Mouse (Mus musculus) ES-E14 (cell line): ENCODE measurements around the gene Kif19a. TPM values are rescaled to one million over a fixed set of nuclear protein-coding genes. Genes with fewer than 3 reads are reported as not detected.

ENCODE experiments used
- DNase-seq: peaks from one replicate; pipeline ENCODE4 v3.0.0-alpha.2; 2013; ENCODE audit warnings: low read depth, low spot score
- H3K27ac ChIP-seq: 2 replicates; pipeline ENCODE4 v1.5.1; 2012; ENCODE audit warnings: low read depth, mild to moderate bottlenecking, low read length, moderate library complexity, mixed read lengths; ENCODE audit not compliant: poor library complexity, insufficient read depth, severe bottlenecking
- H3K36me3 ChIP-seq: 2 replicates; pipeline ENCODE4 v1.6.1; 2012; ENCODE audit warnings: mild to moderate bottlenecking, low read length, moderate library complexity, mixed read lengths; ENCODE audit not compliant: control insufficient read depth, poor library complexity, insufficient read depth, severe bottlenecking
- H3K4me1 ChIP-seq, 2 experiments: fragments of 150-350 bp in 1 of 2; sonication (generic) in 1 of 2; 2 replicates each; pipeline ENCODE4 v1.6.1; 2012; ENCODE audit warnings: low read length in 2 of 2, mild to moderate bottlenecking in 1 of 2, mixed read lengths in 1 of 2; ENCODE audit not compliant: control insufficient read depth in 2 of 2, insufficient read depth in 2 of 2, poor library complexity in 1 of 2
- H3K4me3 ChIP-seq, 2 experiments: fragments of 150-350 bp in 1 of 2; sonication (generic) in 1 of 2; 2 replicates each; pipeline ENCODE4 v1.5.1; 2012; ENCODE audit warnings: low read length in 2 of 2, low read depth in 1 of 2, mild to moderate bottlenecking in 1 of 2, mixed read lengths in 1 of 2; ENCODE audit not compliant: insufficient read depth in 1 of 2, poor library complexity in 1 of 2, severe bottlenecking in 1 of 2
- H3K9ac ChIP-seq: 2 replicates; pipeline ENCODE4 v1.6.1; 2012; ENCODE audit warnings: low read depth, mild to moderate bottlenecking, low read length, mixed read lengths; ENCODE audit not compliant: poor library complexity, insufficient read depth, severe bottlenecking
- H3K9me3 ChIP-seq: fragments of 150-350 bp; sonication (generic); 2 replicates; pipeline ENCODE4 v1.6.1; 2012; ENCODE audit warnings: low read depth, mild to moderate bottlenecking, low read length; ENCODE audit not compliant: control insufficient read depth, insufficient read depth
- CHD2 ChIP-seq: IDR thresholded peaks from 2 replicates; pipeline ENCODE4 v1.6.1; 2014; ENCODE audit warnings: mild to moderate bottlenecking, low read depth, low read length, inconsistent platforms
- HCFC1 ChIP-seq: IDR thresholded peaks from 2 replicates; pipeline ENCODE4 v1.6.1; 2012; ENCODE audit warnings: low read length, inconsistent platforms, borderline replicate concordance; ENCODE audit not compliant: insufficient read depth
- MAFK ChIP-seq: IDR thresholded peaks from 2 replicates; pipeline ENCODE4 v1.6.1; 2014; ENCODE audit warnings: mild to moderate bottlenecking, low read depth, low read length, inconsistent platforms; ENCODE audit not compliant: insufficient read depth
- ZC3H11A ChIP-seq: IDR thresholded peaks from 2 replicates; pipeline ENCODE4 v1.6.1; 2012; ENCODE audit warnings: low read depth, mild to moderate bottlenecking, inconsistent platforms, low read length, borderline replicate concordance
- ZNF384 ChIP-seq: IDR thresholded peaks from 2 replicates; pipeline ENCODE4 v1.6.1; 2012; ENCODE audit warnings: low read depth, low read length, inconsistent platforms
- in situ Hi-C, 2 experiments: fragments of 600-800 bp; cut with MboI; formaldehyde crosslinking; loops; one replicate each; pipeline ENCODE4 v1.15.1; 2025; ENCODE audit warnings: low sequenced_read_pairs in 2 of 2, inconsistent platforms in 1 of 2; ENCODE audit not compliant: unreplicated experiment in 2 of 2
- total RNA-seq: library from RNA; depleted of rRNA; stranded (reverse); fragments of 300-350 nt; gene quantifications from 2 replicates; pipeline ENCODE4 v1.2.3, GENCODE M21; 2012

Kif19a gene
- total RNA-seq, 1 experiment, result 1.1 TPM

GRCm38 (mm10) chr11:114802540-114803267, 37.5 kb downstream of the Kif19a start:
- H3K9ac ChIP-seq, result no peak overlapping the region
- H3K36me3 ChIP-seq, result no peaks in the 10 kb centered on the region
- DNase-seq, result no peak
- no peaks in the 10 kb centered on the region for H3K9me3 ChIP-seq
- no peak overlapping the region for H3K27ac ChIP-seq
- in situ Hi-C loops, result no loop called here
- H3K4me1 ChIP-seq, result peaks cover 3 to 14% of the 10 kb centered on the region in 2 experiments; a peak in 2 of 4 replicates
- TF ChIP-seq ZC3H11A, result no peak
- TF ChIP-seq MAFK, result no peak
- TF ChIP-seq ZNF384, result no peak
- no peak for TF ChIP-seq CHD2
- H3K4me3 ChIP-seq, result no peak overlapping the region

DNA sequence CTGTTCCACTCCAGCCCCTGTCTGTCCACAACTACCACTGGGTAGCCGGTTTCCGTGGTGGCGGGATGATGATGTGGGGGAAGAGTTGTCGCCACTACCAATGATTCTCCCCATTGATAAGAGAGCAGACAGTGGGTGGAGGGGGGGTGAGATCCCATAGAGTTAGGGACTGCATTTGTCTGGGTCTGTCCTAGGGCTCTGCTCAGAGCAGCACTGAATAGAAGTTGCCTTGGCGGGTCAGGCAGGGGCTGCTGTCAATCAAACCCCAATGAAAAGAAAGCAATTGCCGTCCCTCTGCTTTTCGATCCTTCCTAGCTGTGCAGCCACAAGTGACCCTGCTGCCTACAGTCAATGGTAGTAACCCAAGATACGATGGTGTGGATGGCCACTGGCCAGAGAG, 38.8 kb downstream of the Kif19a start:
- TF ChIP-seq ZNF384, result no peak
- TF ChIP-seq CHD2, result no peak
- TF ChIP-seq ZC3H11A, result no peak
- no peak for TF ChIP-seq MAFK
- TF ChIP-seq HCFC1, result no peak
- Histone ChIP-seq H3K27ac (no peak overlapping the region), H3K9me3 (no peaks in the 10 kb centered on the region), H3K4me3 (no peak overlapping the region), H3K4me1 (peaks cover 3 to 21% of the 10 kb centered on the region in 2 experiments; a peak in 3 of 4 replicates), H3K36me3 (no peaks in the 10 kb centered on the region), H3K9ac (no peak overlapping the region)
- in situ Hi-C loops, result no loop called here
- DNase-seq, result no peak

DNA sequence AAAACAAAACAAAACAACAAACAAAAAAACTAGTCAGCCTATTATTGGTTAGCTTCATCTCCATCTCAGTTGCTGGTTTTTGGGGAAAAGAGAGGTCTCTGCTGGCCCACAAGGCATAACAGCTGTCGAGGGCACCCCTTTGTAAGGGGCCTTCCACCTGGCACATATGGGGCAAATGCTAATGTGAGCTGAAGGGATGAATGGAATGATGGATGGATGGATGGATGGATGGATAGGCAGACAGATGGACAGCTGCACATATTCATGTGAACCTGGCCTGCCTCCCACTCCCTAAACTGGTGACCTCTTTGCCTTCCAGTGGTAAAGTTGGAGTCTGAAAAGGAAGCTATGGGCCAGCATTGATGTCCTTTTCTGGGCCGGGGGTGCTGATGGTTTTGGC, 41.8 kb downstream of the Kif19a start:
- no peak overlapping the region for H3K9ac ChIP-seq
- no peaks in the 10 kb centered on the region for H3K36me3 ChIP-seq
- in situ Hi-C loops, result no loop called here
- no peaks in the 10 kb centered on the region for H3K9me3 ChIP-seq
- no peak overlapping the region for H3K4me3 ChIP-seq
- H3K27ac ChIP-seq, result no peak overlapping the region
- no peak for DNase-seq
- TF ChIP-seq ZNF384 (no peak), CHD2 (no peak), HCFC1 (no peak), MAFK (no peak), ZC3H11A (no peak)
- H3K4me1 ChIP-seq, result peaks cover 6 to 26% of the 10 kb centered on the region in 2 experiments; a peak in 3 of 4 replicates

- Histone ChIP-seq H3K4me1 (peaks cover 5 to 22% of the 10 kb centered on the region in 2 experiments; a peak in 3 of 4 replicates), H3K27ac (no peak overlapping the region), H3K9ac (no peak overlapping the region), H3K36me3 (no peaks in the 10 kb centered on the region), H3K9me3 (no peaks in the 10 kb centered on the region), H3K4me3 (no peak overlapping the region)
- no peak for TF ChIP-seq CHD2
- TF ChIP-seq ZNF384, result no peak
- TF ChIP-seq ZC3H11A, result no peak
- TF ChIP-seq HCFC1, result no peak
- no peak for TF ChIP-seq MAFK
- in situ Hi-C loops, result no loop called here
- no peak for DNase-seq
These were observed 42.7 kb downstream of the Kif19a start for GRCm38 (mm10) chr11:114807686-114808427.
